Mouse (Mus musculus) brain, embryonic 14.5 days (tissue): ENCODE measurements at regions not wholly inside any gene's neighbourhood (a gene's known extent, or its start where the extent isn't known, plus 50 kb on each side); places are given as distances from the start of the nearest gene placed in this dataset.

ENCODE experiments used
- CTCF ChIP-seq: fragments of 200-500 bp; IDR thresholded peaks from 2 replicates; pipeline ENCODE4 v1.5.1; 2012; ENCODE audit warnings: inconsistent platforms, mild to moderate bottlenecking, moderate library complexity, borderline replicate concordance; ENCODE audit not compliant: insufficient read depth, insufficient read length; ENCODE audit errors: extremely low read depth
- POLR2A ChIP-seq: fragments of 200-500 bp; IDR thresholded peaks from 2 replicates; pipeline ENCODE4 v1.6.1; 2012; ENCODE audit warnings: mild to moderate bottlenecking, inconsistent platforms, borderline replicate concordance; ENCODE audit not compliant: poor library complexity, insufficient read depth, insufficient read length, severe bottlenecking; ENCODE audit errors: extremely low read depth

GRCm38 (mm10) chr3:60934492-60934891, 68.1 kb upstream of the P2ry1 start:
- no peak for TF ChIP-seq POLR2A
- no peak for TF ChIP-seq CTCF
